Mouse (Mus musculus) kidney, adult 2 months (tissue): ENCODE measurements around the gene Hivep2.

ENCODE experiments used
- CTCF ChIP-seq: fragments of 200-500 bp; conservative IDR thresholded peaks from 2 replicates; pipeline ENCODE4 v1.5.1; 2011; ENCODE audit warnings: low read depth, mild to moderate bottlenecking, control low read depth, low read length, moderate library complexity, mixed read lengths; ENCODE audit not compliant: insufficient read depth, insufficient read length
- POLR2A ChIP-seq: fragments of 200-500 bp; IDR thresholded peaks from one replicate; pipeline ENCODE4 v1.6.1; 2011; ENCODE audit warnings: low read depth, low read length, control low read depth

DNA sequence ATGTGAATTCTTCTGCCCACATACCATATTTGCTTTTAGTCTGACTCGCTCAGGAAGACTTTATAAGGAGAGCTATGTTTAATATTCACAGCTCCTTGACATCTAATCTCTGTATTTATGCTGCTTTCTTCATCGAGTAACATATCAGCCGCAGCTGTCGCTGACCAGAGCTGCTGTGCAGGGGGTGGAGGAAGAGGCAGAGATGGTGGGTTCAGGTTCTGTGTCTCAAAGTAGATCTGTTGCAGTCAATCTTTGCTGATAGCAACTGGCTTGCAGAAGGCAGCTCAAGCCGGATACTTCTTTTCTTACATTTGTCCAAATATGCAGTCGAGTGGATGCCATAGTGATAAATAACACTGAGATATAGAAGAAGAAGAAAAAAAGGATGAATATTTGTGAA lies 70.6 kb downstream of the Hivep2 start:
- TF ChIP-seq POLR2A (no peak), CTCF (no peak)
